ENCODE assay signal across 28 mouse cellular contexts in genomic region chr11:68884368-68884767, GRCm38 (mm10). TPM values are rescaled to one million over a fixed set of nuclear protein-coding genes. Genes with fewer than 3 reads are reported as not detected.
DNase-seq lines count a peak whose midpoint lies in the region; ATAC-seq and TF ChIP-seq lines count a peak whose summit lies in the region.
"Had no signal": no experiment of that assay in that cellular context is flagged by ENCODE, and none has a peak within 500 bp of the region (broad histone marks: within the 10 kb centered on the region; RNA-seq: fewer than 3 reads in every experiment).

No protein-coding gene starts in this region.

- TF ChIP-seq CTCF in liver, postnatal 0 days (IDR thresholded peaks at IDR 0.05; ENCODE audit: low read depth) = no peak

- WGBS in liver, embryonic 11.5 days = 51% methylated on average over 5 of the region's 5 CpGs
- WGBS in liver, postnatal 0 days (ENCODE audit: insufficient replicate concordance) = 59% methylated on average over 5 of the region's 5 CpGs
- 76% methylated on average over 5 of the region's 5 CpGs for whole genome bisulfite sequencing in kidney, embryonic 15.5 days

- peak overlapping the region; percentile 54 for H3K4me2 ChIP-seq in liver, embryonic 11.5 days
- peak overlapping the region; percentile 44; the same call in 1 of the 2 replicates for H3K4me2 ChIP-seq in liver, postnatal 0 days (ENCODE audit: low read depth, low read length)
- H3K4me2 ChIP-seq in kidney, embryonic 15.5 days = no peak overlapping the region
- H3K4me2 ChIP-seq: embryonic facial prominence, embryonic 15.5 days; heart, embryonic 13.5 days; limb, embryonic 13.5 days; lung, embryonic 14.5 days had no signal

- H3K4me1 ChIP-seq in liver, embryonic 11.5 days (replicated peaks; ENCODE audit: control insufficient read depth, insufficient read depth, low read length) = peaks cover 12% of the 10 kb centered on the region
- peaks cover 4% of the 10 kb centered on the region; the same call in 1 of the 2 replicates for H3K4me1 ChIP-seq in liver, postnatal 0 days (ENCODE audit: insufficient read depth)
- H3K4me1 ChIP-seq in kidney, embryonic 15.5 days = peaks cover 3% of the 10 kb centered on the region; the same call in 1 of the 2 replicates
- H3K4me1 ChIP-seq: limb, embryonic 13.5 days had no signal

- H3K36me3 ChIP-seq in liver, embryonic 11.5 days (ENCODE audit: control insufficient read depth, insufficient read depth, low read length) = no peaks in the 10 kb centered on the region
- H3K36me3 ChIP-seq in liver, postnatal 0 days (replicated peaks; ENCODE audit: insufficient read depth, low read length) = no peaks in the 10 kb centered on the region
- H3K36me3 ChIP-seq in kidney, embryonic 15.5 days = no peaks in the 10 kb centered on the region
- H3K36me3 ChIP-seq: embryonic facial prominence, embryonic 15.5 days; heart, embryonic 13.5 days; limb, embryonic 13.5 days; midbrain, embryonic 10.5 days had no signal

- H3K9me3 ChIP-seq in liver, embryonic 11.5 days (ENCODE audit: control insufficient read depth, low read length) = no peaks in the 10 kb centered on the region
- no peaks in the 10 kb centered on the region for H3K9me3 ChIP-seq in liver, postnatal 0 days (ENCODE audit: low read length)
- no peaks in the 10 kb centered on the region for H3K9me3 ChIP-seq in kidney, embryonic 15.5 days (replicated peaks)
- H3K9me3 ChIP-seq: embryonic facial prominence, embryonic 15.5 days; heart, embryonic 13.5 days; limb, embryonic 13.5 days; midbrain, embryonic 10.5 days had no signal

- H3K4me3 ChIP-seq in liver, embryonic 11.5 days (ENCODE audit: low read depth, low read length) = no peak overlapping the region
- H3K4me3 ChIP-seq in liver, postnatal 0 days (ENCODE audit: low read depth, low read length) = no peak overlapping the region
- no peak overlapping the region for H3K4me3 ChIP-seq in kidney, embryonic 15.5 days (replicated peaks)
- H3K4me3 ChIP-seq: embryonic facial prominence, embryonic 15.5 days; heart, embryonic 13.5 days; limb, embryonic 13.5 days; midbrain, embryonic 10.5 days had no signal

- H3K9ac ChIP-seq in liver, embryonic 11.5 days (ENCODE audit: low read depth, low read length) = peak overlapping the region; percentile 43; the same call in 1 of the 2 replicates
- H3K9ac ChIP-seq in liver, postnatal 0 days (replicated peaks) = 0 out of 2 replicates have a peak overlapping the region, but pooled peaks have one; percentile 16
- no peak overlapping the region for H3K9ac ChIP-seq in kidney, embryonic 15.5 days
- H3K9ac ChIP-seq: embryonic facial prominence, embryonic 15.5 days; forebrain, postnatal 0 days; heart, embryonic 13.5 days; limb, embryonic 13.5 days; lung, embryonic 14.5 days had no signal

- peak; percentile 52 for DNase-seq in c-Kit-negative CD71-positive TER-119-positive erythroid progenitor cells, embryonic 14.5 days (ENCODE audit: low read depth, low spot score)
- peak; percentile 67 for DNase-seq in c-Kit-positive CD71-positive TER-119-positive erythroid progenitor cells, embryonic 14.5 days (ENCODE audit: low spot score)
- DNase-seq in liver, embryonic 11.5 days (ENCODE audit: low spot score) = no peak
- DNase-seq in liver, postnatal 0 days = no peak
- DNase-seq in thymus, postnatal 10 days (ENCODE audit: low spot score in 2 of 2) = no peak
- DNase-seq: adrenal gland, adult 8-10 months; cerebellum, adult 9-10 months; forebrain, postnatal 0 days; gastrocnemius, postnatal 14 days; heart, adult 18-20 months; heart, postnatal 14 days; kidney, adult 8-10 months; kidney, postnatal 25 days; lung, embryonic 14.5 days; lung, postnatal 4 days; thymus, postnatal 4 days had no signal

- no peaks in the 10 kb centered on the region for H3K27me3 ChIP-seq in liver, embryonic 11.5 days (replicated peaks; ENCODE audit: control insufficient read depth, insufficient read depth, low read length)
- no peaks in the 10 kb centered on the region for H3K27me3 ChIP-seq in liver, postnatal 0 days (ENCODE audit: insufficient read depth, low read length)
- H3K27me3 ChIP-seq in kidney, embryonic 15.5 days = no peaks in the 10 kb centered on the region
- H3K27me3 ChIP-seq: embryonic facial prominence, embryonic 15.5 days; limb, embryonic 13.5 days had no signal

- TF ChIP-seq EP300 in liver, postnatal 0 days (IDR thresholded peaks at IDR 0.05; ENCODE audit: low read depth) = no peak

- H3K27ac ChIP-seq in liver, embryonic 11.5 days (ENCODE audit: low read depth, low read length) = no peak overlapping the region; the same call in 1 of the 2 replicates
- no peak overlapping the region for H3K27ac ChIP-seq in liver, postnatal 0 days (ENCODE audit: low read depth)
- H3K27ac ChIP-seq in kidney, embryonic 15.5 days = no peak overlapping the region
- H3K27ac ChIP-seq: embryonic facial prominence, embryonic 15.5 days; heart, embryonic 13.5 days; limb, embryonic 13.5 days; midbrain, embryonic 10.5 days had no signal

- peak; percentile 96 for ATAC-seq in liver, embryonic 11.5 days (replicated peaks; ENCODE audit: low FRiP score)
- no peak for ATAC-seq in liver, postnatal 0 days
- ATAC-seq in monocyte, adult 5-6 weeks (replicated peaks; ENCODE audit: insufficient number of reproducible peaks, low FRiP score, low TSS enrichment, poor library complexity, severe bottlenecking) = no peak
- ATAC-seq in kidney, embryonic 15.5 days (replicated peaks; ENCODE audit: low FRiP score) = no peak
- ATAC-seq: activated CD4-positive, CD25-positive, alpha-beta regulatory T cell, adult 4 months; forebrain, postnatal 0 days had no signal

RNA-seq across cellular contexts. Expression of gene Rnf222, which starts 4.0 kb away (rescaled TPM):
- polyA plus RNA-seq in liver, embryonic 11.5 days (2014; fragmentation: Nextera tagmentation; extraction: Ambion mirVana) = 0.10 and 0.16 TPM in 2 replicates
- 0.02 and 0.07 TPM in 2 replicates for polyA plus RNA-seq in liver, postnatal 0 days (2015; fragmentation: Nextera tagmentation; extraction: Ambion mirVana)
- not detected in 3 replicates for total RNA-seq in monocyte, adult 5-6 weeks (2017)
- 0.18 and 0.27 TPM in 2 replicates for polyA plus RNA-seq in kidney, embryonic 15.5 days (2015; fragmentation: Nextera tagmentation; extraction: Ambion mirVana)
- total RNA-seq: gastrocnemius, postnatal 14 days; left cerebral cortex, postnatal 25 days had no signal
- polyA plus RNA-seq: activated CD4-positive, CD25-positive, alpha-beta regulatory T cell, adult 4 months; C2C12; forebrain, embryonic 11.5 days; forebrain, postnatal 0 days; hindbrain, embryonic 11.5 days; small intestine, adult 2 months had no signal

RNA-seq across cellular contexts. Expression of gene Ndel1, which starts 12.7 kb away (rescaled TPM):
- polyA plus RNA-seq in liver, embryonic 11.5 days (2014; fragmentation: Nextera tagmentation; extraction: Ambion mirVana) = 47.8 and 53.9 TPM in 2 replicates
- polyA plus RNA-seq in liver, postnatal 0 days (2015; fragmentation: Nextera tagmentation; extraction: Ambion mirVana) = 32.8 and 33.8 TPM in 2 replicates
- total RNA-seq in monocyte, adult 5-6 weeks (2017) = 152 to 252 TPM (median 234 TPM) in 3 replicates
- 87.3 and 87.5 TPM in 2 replicates for polyA plus RNA-seq in kidney, embryonic 15.5 days (2015; fragmentation: Nextera tagmentation; extraction: Ambion mirVana)

RNA-seq across cellular contexts. Expression of gene Rpl26, which starts 17.0 kb away (rescaled TPM):
- 1,252 and 1,388 TPM in 2 replicates for polyA plus RNA-seq in liver, embryonic 11.5 days (2014; fragmentation: Nextera tagmentation; extraction: Ambion mirVana)
- polyA plus RNA-seq in liver, postnatal 0 days (2015; fragmentation: Nextera tagmentation; extraction: Ambion mirVana) = 531 and 540 TPM in 2 replicates
- total RNA-seq in monocyte, adult 5-6 weeks (2017) = 2,881 to 4,104 TPM (median 3,946 TPM) in 3 replicates
- polyA plus RNA-seq in kidney, embryonic 15.5 days (2015; fragmentation: Nextera tagmentation; extraction: Ambion mirVana) = 1,042 and 1,119 TPM in 2 replicates

RNA-seq across cellular contexts. Expression of gene Odf4, which starts 42.5 kb away (rescaled TPM):
- not detected in 2 replicates for polyA plus RNA-seq in liver, embryonic 11.5 days (2014; fragmentation: Nextera tagmentation; extraction: Ambion mirVana)
- not detected in 2 replicates for polyA plus RNA-seq in liver, postnatal 0 days (2015; fragmentation: Nextera tagmentation; extraction: Ambion mirVana)
- total RNA-seq in monocyte, adult 5-6 weeks (2017) = not detected in 3 replicates
- polyA plus RNA-seq in kidney, embryonic 15.5 days (2015; fragmentation: Nextera tagmentation; extraction: Ambion mirVana) = not detected in 2 replicates
- total RNA-seq: gastrocnemius, postnatal 14 days; heart, adult 18-20 months; heart, postnatal 14 days had no signal
- polyA plus RNA-seq: activated CD4-positive, CD25-positive, alpha-beta regulatory T cell, adult 4 months; C2C12; embryonic facial prominence, embryonic 15.5 days; forebrain, embryonic 11.5 days; heart, embryonic 13.5 days; limb, embryonic 13.5 days; lung, embryonic 14.5 days; midbrain, embryonic 10.5 days; small intestine, adult 2 months had no signal

Comparison
In these comparisons a context has a peak if more than half of its experiments do, and no peak if none do; other contexts are left out.
1. DNase-seq: peak in c-Kit-negative CD71-positive TER-119-positive erythroid progenitor cells, embryonic 14.5 days (single experiment) and c-Kit-positive CD71-positive TER-119-positive erythroid progenitor cells, embryonic 14.5 days (single experiment); none in liver, embryonic 11.5 days (single experiment), liver, postnatal 0 days (single experiment) and thymus, postnatal 10 days (0 of 2).